Mouse (Mus musculus) G1E (cell line): ENCODE results near the gene Tmem179. TPM values are rescaled to one million over a fixed set of nuclear protein-coding genes. Genes with fewer than 3 reads are reported as not detected.

Experiments
- ATAC-seq: 2 replicates; pipeline ENCODE4 v1.8.0; 2016; ENCODE audit warnings: mild to moderate bottlenecking; ENCODE audit not compliant: insufficient number of reproducible peaks, poor library complexity, low FRiP score, severe bottlenecking; ENCODE audit errors: extremely low read depth
- DNase-seq: peaks from one replicate; pipeline ENCODE4 v3.0.0; 2012; ENCODE audit warnings: low spot score
- H3K27me3 ChIP-seq: 2 replicates; pipeline ENCODE4 v1.6.1; 2012; ENCODE audit warnings: mild to moderate bottlenecking, low read length, inconsistent platforms; ENCODE audit not compliant: insufficient read depth
- H3K36me3 ChIP-seq: replicated peaks from 2 replicates; pipeline ENCODE3; 2012; ENCODE audit warnings: mild to moderate bottlenecking, inconsistent platforms
- H3K4me1 ChIP-seq: 2 replicates; pipeline ENCODE4 v1.6.1; 2012; ENCODE audit warnings: low read depth, low read length, inconsistent platforms, mixed read lengths; ENCODE audit not compliant: insufficient read depth
- H3K4me3 ChIP-seq: 2 replicates; pipeline ENCODE4 v1.5.1; 2012; ENCODE audit warnings: low read depth, mild to moderate bottlenecking, inconsistent platforms, low read length, moderate library complexity, mixed read lengths
- H3K9me3 ChIP-seq: replicated peaks from 2 replicates; pipeline ENCODE4 v1.6.1; 2012; ENCODE audit warnings: inconsistent platforms
- CTCF ChIP-seq: IDR thresholded peaks from 2 replicates; pipeline ENCODE4 v1.5.1; 2012; ENCODE audit warnings: low read depth, low read length, inconsistent platforms, mixed read lengths
- GATA1 ChIP-seq: IDR thresholded peaks from 2 replicates; pipeline ENCODE4 v1.6.1; 2012; ENCODE audit warnings: borderline replicate concordance, low read length, inconsistent platforms, mixed read lengths
- GATA2 ChIP-seq: IDR thresholded peaks from 2 replicates; pipeline ENCODE4 v1.6.1; 2012; ENCODE audit warnings: low read depth, low read length, inconsistent platforms, borderline replicate concordance
- POLR2AphosphoS5 ChIP-seq: IDR thresholded peaks from 2 replicates; pipeline ENCODE4 v1.6.1; 2012; ENCODE audit warnings: low read depth, low read length, inconsistent platforms; ENCODE audit not compliant: insufficient replicate concordance
- TAL1 ChIP-seq: conservative IDR thresholded peaks from 2 replicates; pipeline ENCODE4 v1.6.1; 2012; ENCODE audit warnings: low read depth, low read length, inconsistent platforms, mixed read lengths
- polyA plus RNA-seq: library from polyadenylated mRNA; stranded (reverse); fragments of >175 nt; gene quantifications from 2 replicates; pipeline ENCODE4 v1.2.3, GENCODE M21; 2012
- total RNA-seq, 2 experiments: library from RNA; stranded (forward) in 1 of 2; stranded (reverse) in 1 of 2; fragments of 200-1000 nt in 1 of 2; fragments of >200 nt in 1 of 2; fragmentation: Nextera tagmentation in 1 of 2; gene quantifications; 2 replicates each; pipeline ENCODE4 v1.2.3; 2014 to 2017

The Tmem179 gene
- total and polyA plus RNA-seq, 3 experiments = 0.02 TPM; not detected in 2

- Histone ChIP-seq H3K4me3 (no peak overlapping the region), H3K27me3 (peaks cover 10% of the 10 kb centered on the region; the same call in 1 of the 2 replicates), H3K9me3 (no peaks in the 10 kb centered on the region), H3K4me1 (peaks cover 3% of the 10 kb centered on the region; the same call in 1 of the 2 replicates), H3K36me3 (no peaks in the 10 kb centered on the region)
- ATAC-seq = peak; percentile 58
- peak; percentile 76 for DNase-seq
- TF ChIP-seq CTCF (peak; percentile 88), GATA2 (no peak)
These were observed 42.8 kb downstream of the Tmem179 start for GRCm38 (mm10) chr12:112473777-112474176.

- no peaks in the 10 kb centered on the region for H3K36me3 ChIP-seq
- no peaks in the 10 kb centered on the region for H3K9me3 ChIP-seq
- H3K27me3 ChIP-seq = peaks cover 10% of the 10 kb centered on the region; the same call in 1 of the 2 replicates
- DNase-seq (no peak), ATAC-seq (no peak)
- H3K4me1 ChIP-seq = peaks cover 3% of the 10 kb centered on the region; the same call in 1 of the 2 replicates
- no peak for TF ChIP-seq POLR2AphosphoS5
- TF ChIP-seq TAL1 = no peak
- TF ChIP-seq GATA1 = no peak
- TF ChIP-seq GATA2 = no peak
- no peak for TF ChIP-seq CTCF
- no peak overlapping the region for H3K4me3 ChIP-seq
These were observed 46.3 kb downstream of the Tmem179 start for GRCm38 (mm10) chr12:112470216-112470615.

GRCm38 (mm10) chr12:112469393-112469792 lies 47.2 kb downstream of the Tmem179 start:
- H3K27me3 ChIP-seq = peaks cover 7% of the 10 kb centered on the region; the same call in 1 of the 2 replicates
- TF ChIP-seq GATA1 (no peak), TAL1 (no peak), CTCF (no peak), POLR2AphosphoS5 (no peak)
- H3K36me3 ChIP-seq = no peaks in the 10 kb centered on the region
- no peaks in the 10 kb centered on the region for H3K9me3 ChIP-seq
- 0 out of 2 replicates have a peak, but pooled peaks have one; percentile 15 for ATAC-seq
- H3K4me3 ChIP-seq = no peak overlapping the region
- no peak for DNase-seq
- H3K4me1 ChIP-seq = peaks cover 3% of the 10 kb centered on the region; the same call in 1 of the 2 replicates

- ATAC-seq (no peak), DNase-seq (no peak)
- TF ChIP-seq GATA1 (no peak), POLR2AphosphoS5 (no peak), TAL1 (no peak), CTCF (no peak)
- H3K4me1 ChIP-seq = peaks cover 7% of the 10 kb centered on the region; the same call in 1 of the 2 replicates
- no peaks in the 10 kb centered on the region for H3K9me3 ChIP-seq
- no peak overlapping the region for H3K4me3 ChIP-seq
- peaks cover 7% of the 10 kb centered on the region; the same call in 1 of the 2 replicates for H3K27me3 ChIP-seq
- no peaks in the 10 kb centered on the region for H3K36me3 ChIP-seq
These were observed 49.2 kb downstream of the Tmem179 start for GRCm38 (mm10) chr12:112467387-112467786.

GRCm38 (mm10) chr12:112465928-112466327 lies 50.6 kb downstream of the Tmem179 start:
- Histone ChIP-seq H3K4me1 (peaks cover 7% of the 10 kb centered on the region; the same call in 1 of the 2 replicates), H3K27me3 (peaks cover 2% of the 10 kb centered on the region; the same call in 1 of the 2 replicates), H3K9me3 (no peaks in the 10 kb centered on the region), H3K4me3 (no peak overlapping the region), H3K36me3 (no peaks in the 10 kb centered on the region)
- no peak for ATAC-seq
- DNase-seq = no peak
- TF ChIP-seq TAL1 = no peak

- Histone ChIP-seq H3K27me3 (no peaks in the 10 kb centered on the region; the same call in 1 of the 2 replicates), H3K4me3 (no peak overlapping the region), H3K4me1 (peaks cover 4% of the 10 kb centered on the region; the same call in 1 of the 2 replicates), H3K9me3 (no peaks in the 10 kb centered on the region), H3K36me3 (no peaks in the 10 kb centered on the region)
- DNase-seq (no peak), ATAC-seq (no peak)
- TF ChIP-seq POLR2AphosphoS5 = no peak
- no peak for TF ChIP-seq GATA1
- no peak for TF ChIP-seq TAL1
These were observed 52.0 kb downstream of the Tmem179 start for GRCm38 (mm10) chr12:112464516-112464915.
